Mouse (Mus musculus) myocyte (in vitro differentiated cells): ENCODE measurements around the gene Ankrd52. TPM values are rescaled to one million over a fixed set of nuclear protein-coding genes. Genes with fewer than 3 reads are reported as not detected.

Experiments
- H3K27me3 ChIP-seq: one replicate; pipeline ENCODE4 v1.6.1; 2011; ENCODE audit not compliant: control insufficient read depth, insufficient read depth, insufficient read length
- H3K36me3 ChIP-seq: one replicate; pipeline ENCODE4 v1.6.1; 2011; ENCODE audit not compliant: control insufficient read depth, insufficient read depth
- H3K4me2 ChIP-seq: one replicate; pipeline ENCODE4 v1.6.1; 2011; ENCODE audit warnings: low read depth, control low read depth
- H3K4me3 ChIP-seq: one replicate; pipeline ENCODE4 v1.5.1; 2011; ENCODE audit warnings: mild to moderate bottlenecking, control low read depth, moderate library complexity
- H3K79me2 ChIP-seq: one replicate; pipeline ENCODE4 v1.6.1; 2011; ENCODE audit not compliant: control insufficient read depth, insufficient read depth
- H3ac ChIP-seq: one replicate; pipeline ENCODE4 v1.6.1; 2011; ENCODE audit not compliant: control insufficient read depth, insufficient read length
- CEBPB ChIP-seq: IDR thresholded peaks from 2 replicates; pipeline ENCODE4 v1.6.1; 2011; ENCODE audit warnings: mild to moderate bottlenecking, moderate library complexity; ENCODE audit not compliant: poor library complexity, insufficient read depth, severe bottlenecking
- E2F4 ChIP-seq: IDR thresholded peaks from one replicate; pipeline ENCODE4 v1.6.1; 2011; ENCODE audit warnings: mild to moderate bottlenecking, control low read depth, moderate library complexity; ENCODE audit not compliant: insufficient read depth
- MAX ChIP-seq: IDR thresholded peaks from one replicate; pipeline ENCODE4 v1.6.1; 2011; ENCODE audit warnings: low read depth, mild to moderate bottlenecking, control low read depth
- MYOD1 ChIP-seq, 3 experiments: IDR thresholded peaks; one replicate each; pipeline ENCODE4 v1.6.1; 2011; ENCODE audit warnings: control low read depth in 2 of 3, low read depth in 2 of 3, mild to moderate bottlenecking in 2 of 3, moderate library complexity in 1 of 3; ENCODE audit not compliant: insufficient read length in 2 of 3, control insufficient read depth in 1 of 3
- MYOG ChIP-seq, 3 experiments: IDR thresholded peaks; one replicate each; pipeline ENCODE4 v1.6.1; 2011; ENCODE audit warnings: control low read depth in 2 of 3, low read depth in 2 of 3, mild to moderate bottlenecking in 2 of 3; ENCODE audit not compliant: insufficient read length in 2 of 3, control insufficient read depth in 1 of 3, insufficient read depth in 1 of 3
- POLR2A ChIP-seq: IDR thresholded peaks from one replicate; pipeline ENCODE4 v1.6.1; 2011; ENCODE audit warnings: low read depth, mild to moderate bottlenecking, control low read depth, moderate library complexity; ENCODE audit not compliant: insufficient read length
- POLR2AphosphoS2 ChIP-seq: IDR thresholded peaks from one replicate; pipeline ENCODE4 v1.6.1; 2011; ENCODE audit warnings: low read depth, control low read depth; ENCODE audit not compliant: insufficient read length
- REST ChIP-seq: IDR thresholded peaks from one replicate; pipeline ENCODE4 v1.6.1; 2011; ENCODE audit warnings: mild to moderate bottlenecking, control low read depth, moderate library complexity; ENCODE audit not compliant: insufficient read depth, insufficient read length
- SRF ChIP-seq: IDR thresholded peaks from one replicate; pipeline ENCODE4 v1.6.1; 2011; ENCODE audit warnings: low read depth; ENCODE audit not compliant: control insufficient read depth, insufficient read length
- TCF12 ChIP-seq: IDR thresholded peaks from one replicate; pipeline ENCODE4 v1.6.1; 2011; ENCODE audit warnings: mild to moderate bottlenecking, control low read depth; ENCODE audit not compliant: poor library complexity, insufficient read depth, severe bottlenecking
- TCF3 ChIP-seq: IDR thresholded peaks from one replicate; pipeline ENCODE4 v1.6.1; 2011; ENCODE audit warnings: low read depth, control low read depth; ENCODE audit not compliant: insufficient read length
- USF1 ChIP-seq: IDR thresholded peaks from one replicate; pipeline ENCODE4 v1.6.1; 2011; ENCODE audit warnings: low read depth, mild to moderate bottlenecking, control low read depth, moderate library complexity
- polyA plus RNA-seq: library from polyadenylated mRNA; unstranded; fragments of >200 nt; fragmentation: generic; extraction: Trizol; gene quantifications from one replicate; pipeline ENCODE4 v1.2.1, GENCODE M21; 2012; ENCODE audit warnings: missing spikeins

Ankrd52 gene
- polyA plus RNA-seq, 1 experiment, result 30.8 TPM

- no peak overlapping the region for H3ac ChIP-seq
- H3K36me3 ChIP-seq, result peaks cover 30% of the 10 kb centered on the region
- H3K27me3 ChIP-seq, result no peaks in the 10 kb centered on the region
- H3K4me3 ChIP-seq, result no peak overlapping the region
- no peaks in the 10 kb centered on the region for H3K79me2 ChIP-seq
- H3K4me2 ChIP-seq, result no peak overlapping the region
- no peak for TF ChIP-seq MYOD1 (IDR thresholded peaks at IDR 0.05; ENCODE audit: control insufficient read depth in 1 of 3, insufficient read length in 2 of 3, low read depth in 2 of 3)
- no peak for TF ChIP-seq MYOG (IDR thresholded peaks at IDR 0.05; ENCODE audit: control insufficient read depth in 1 of 3, insufficient read depth in 1 of 3, insufficient read length in 2 of 3, low read depth in 2 of 3)
- no peak for TF ChIP-seq POLR2AphosphoS2
- no peak for TF ChIP-seq CEBPB
- no peak for TF ChIP-seq SRF
- TF ChIP-seq TCF12, result no peak
- TF ChIP-seq USF1, result no peak
- no peak for TF ChIP-seq MAX
- no peak for TF ChIP-seq REST
- no peak for TF ChIP-seq TCF3
- no peak for TF ChIP-seq E2F4
- no peak for TF ChIP-seq POLR2A
Observed at GRCm38 (mm10) chr10:128434681-128435080, 57.8 kb downstream of the Ankrd52 start.

GRCm38 (mm10) chr10:128435186-128435823 lies 58.4 kb downstream of the Ankrd52 start:
- Histone ChIP-seq H3K4me3 (no peak overlapping the region), H3K36me3 (peaks cover 32% of the 10 kb centered on the region), H3K79me2 (no peaks in the 10 kb centered on the region), H3K27me3 (no peaks in the 10 kb centered on the region), H3ac (no peak overlapping the region), H3K4me2 (no peak overlapping the region)
- TF ChIP-seq TCF12, result no peak
- TF ChIP-seq MYOG (IDR thresholded peaks at IDR 0.05; ENCODE audit: control insufficient read depth in 1 of 3, insufficient read depth in 1 of 3, insufficient read length in 2 of 3, low read depth in 2 of 3), result no peak
- no peak for TF ChIP-seq E2F4
- no peak for TF ChIP-seq USF1
- TF ChIP-seq REST, result no peak
- no peak for TF ChIP-seq MYOD1 (IDR thresholded peaks at IDR 0.05; ENCODE audit: control insufficient read depth in 1 of 3, insufficient read length in 2 of 3, low read depth in 2 of 3)
- no peak for TF ChIP-seq TCF3
- no peak for TF ChIP-seq CEBPB
- no peak for TF ChIP-seq POLR2AphosphoS2
- TF ChIP-seq SRF, result no peak
- no peak for TF ChIP-seq POLR2A
- TF ChIP-seq MAX, result no peak

GRCm38 (mm10) chr10:128435873-128436272 lies 59.0 kb downstream of the Ankrd52 start:
- Histone ChIP-seq H3K79me2 (no peaks in the 10 kb centered on the region), H3K4me3 (no peak overlapping the region), H3ac (no peak overlapping the region), H3K36me3 (peaks cover 32% of the 10 kb centered on the region), H3K4me2 (no peak overlapping the region), H3K27me3 (no peaks in the 10 kb centered on the region)
- TF ChIP-seq MYOD1 (IDR thresholded peaks at IDR 0.05; ENCODE audit: control insufficient read depth in 1 of 3, insufficient read length in 2 of 3, low read depth in 2 of 3), result no peak
- TF ChIP-seq REST, result no peak
- TF ChIP-seq MYOG (IDR thresholded peaks at IDR 0.05; ENCODE audit: control insufficient read depth in 1 of 3, insufficient read depth in 1 of 3, insufficient read length in 2 of 3, low read depth in 2 of 3), result no peak
- no peak for TF ChIP-seq CEBPB
- TF ChIP-seq POLR2A, result no peak
- TF ChIP-seq TCF3, result no peak
- TF ChIP-seq E2F4, result no peak
- TF ChIP-seq SRF, result no peak
- no peak for TF ChIP-seq USF1
- no peak for TF ChIP-seq MAX

- peaks cover 32% of the 10 kb centered on the region for H3K36me3 ChIP-seq
- H3K4me2 ChIP-seq, result no peak overlapping the region
- H3K27me3 ChIP-seq, result no peaks in the 10 kb centered on the region
- H3K79me2 ChIP-seq, result no peaks in the 10 kb centered on the region
- H3K4me3 ChIP-seq, result no peak overlapping the region
- no peak for TF ChIP-seq MAX
- TF ChIP-seq MYOG (IDR thresholded peaks at IDR 0.05; ENCODE audit: control insufficient read depth in 1 of 3, insufficient read depth in 1 of 3, insufficient read length in 2 of 3, low read depth in 2 of 3), result peak; percentile 31 to 95 (median 89)
- peak; percentile 73 for TF ChIP-seq TCF3
- TF ChIP-seq TCF12, result peak; percentile 64
- TF ChIP-seq MYOD1 (IDR thresholded peaks at IDR 0.05; ENCODE audit: control insufficient read depth in 1 of 3, insufficient read length in 2 of 3, low read depth in 2 of 3), result peak; percentile 20 to 93 (median 89)
- no peak for TF ChIP-seq E2F4
- no peak for TF ChIP-seq REST
- no peak overlapping the region for H3ac ChIP-seq
Observed at GRCm38 (mm10) chr10:128436376-128436775, 59.5 kb downstream of the Ankrd52 start.

- Histone ChIP-seq H3K36me3 (peaks cover 26% of the 10 kb centered on the region), H3ac (no peak overlapping the region), H3K27me3 (no peaks in the 10 kb centered on the region), H3K4me2 (no peak overlapping the region), H3K4me3 (no peak overlapping the region), H3K79me2 (no peaks in the 10 kb centered on the region)
- TF ChIP-seq MAX (no peak), TCF12 (no peak), MYOD1 (IDR thresholded peaks at IDR 0.05; ENCODE audit: control insufficient read depth in 1 of 3, insufficient read length in 2 of 3, low read depth in 2 of 3) (no peak), POLR2A (no peak), USF1 (no peak), POLR2AphosphoS2 (no peak), CEBPB (no peak), SRF (no peak), MYOG (IDR thresholded peaks at IDR 0.05; ENCODE audit: control insufficient read depth in 1 of 3, insufficient read depth in 1 of 3, insufficient read length in 2 of 3, low read depth in 2 of 3) (no peak), TCF3 (no peak)
Observed at GRCm38 (mm10) chr10:128438675-128439279, 61.9 kb downstream of the Ankrd52 start.
